Mouse (Mus musculus): ENCODE measurements around the gene Rad51c. TPM values are rescaled to one million over a fixed set of nuclear protein-coding genes. Genes with fewer than 3 reads are reported as not detected.
"Not testable (repeated sequence)": the region's sequence is repeated elsewhere in the genome, so short reads cannot be mapped to it uniquely, and the experiment has no call there.

The Rad51c gene
- polyA plus RNA-seq, 1 experiment = 0.22 TPM

DNA sequence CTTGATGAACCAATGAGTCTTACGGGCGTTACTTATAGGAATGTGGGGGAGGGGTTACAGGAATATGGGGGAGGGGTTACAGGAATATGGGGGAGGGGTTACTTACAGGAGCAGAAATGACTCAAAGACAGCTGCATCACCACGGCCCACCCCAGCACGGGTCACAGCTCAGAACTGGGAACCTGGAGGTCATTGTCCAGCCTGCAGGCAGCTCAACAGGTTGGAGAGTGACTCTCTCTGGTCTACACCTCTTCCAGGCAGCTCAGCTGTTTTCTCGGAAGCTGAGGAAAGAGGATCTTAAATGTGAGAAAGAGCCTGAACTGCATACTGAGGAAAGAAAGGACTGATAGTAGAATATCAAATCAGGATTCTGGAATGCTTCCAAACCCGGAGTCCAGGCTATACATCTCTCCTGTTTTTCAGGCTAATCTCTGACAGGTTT is 17.0 kb upstream of the Rad51c start:
- Histone ChIP-seq H3K4me3 (replicated peaks) (peak overlapping the region; percentile 89), H3K36me3 (replicated peaks; ENCODE audit: low read length) (no peaks in the 10 kb centered on the region), H3K4me1 (peaks cover 37% of the 10 kb centered on the region), H3K9me3 (no peaks in the 10 kb centered on the region), H3K27me3 (replicated peaks) (no peaks in the 10 kb centered on the region)
- TF ChIP-seq FLI1 (IDR thresholded peaks at IDR 0.05; ENCODE audit: low read length) = no peak
- TF ChIP-seq GATA1 (IDR thresholded peaks at IDR 0.05; ENCODE audit: borderline replicate concordance, low read length) = no peak

DNA sequence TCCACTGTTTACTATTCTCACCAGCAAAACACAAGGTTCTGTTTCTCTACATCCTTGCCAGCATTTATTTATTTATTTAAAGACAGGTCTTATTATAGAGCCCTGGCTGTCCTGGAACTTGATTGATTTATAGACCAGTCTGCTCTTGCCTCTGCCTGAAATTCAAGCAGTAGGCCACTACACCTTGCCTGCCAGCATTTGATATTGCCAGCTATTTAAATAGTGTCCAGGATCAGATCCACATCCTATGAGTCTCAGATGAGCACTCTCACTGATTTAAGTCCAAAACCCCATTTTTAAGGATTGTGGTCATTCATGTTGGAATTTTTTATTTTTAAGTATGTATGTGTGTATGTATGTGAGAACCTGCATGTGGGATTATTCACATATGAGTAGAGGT is 16.1 kb upstream of the Rad51c start:
- Histone ChIP-seq H3K9me3 (no peaks in the 10 kb centered on the region), H3K36me3 (replicated peaks; ENCODE audit: low read length) (no peaks in the 10 kb centered on the region), H3K4me1 (peaks cover 35% of the 10 kb centered on the region), H3K27me3 (replicated peaks) (no peaks in the 10 kb centered on the region), H3K4me3 (replicated peaks) (no peak overlapping the region)
- TF ChIP-seq GATA1 (IDR thresholded peaks at IDR 0.05; ENCODE audit: borderline replicate concordance, low read length) (no peak), FLI1 (IDR thresholded peaks at IDR 0.05; ENCODE audit: low read length) (no peak)

DNA sequence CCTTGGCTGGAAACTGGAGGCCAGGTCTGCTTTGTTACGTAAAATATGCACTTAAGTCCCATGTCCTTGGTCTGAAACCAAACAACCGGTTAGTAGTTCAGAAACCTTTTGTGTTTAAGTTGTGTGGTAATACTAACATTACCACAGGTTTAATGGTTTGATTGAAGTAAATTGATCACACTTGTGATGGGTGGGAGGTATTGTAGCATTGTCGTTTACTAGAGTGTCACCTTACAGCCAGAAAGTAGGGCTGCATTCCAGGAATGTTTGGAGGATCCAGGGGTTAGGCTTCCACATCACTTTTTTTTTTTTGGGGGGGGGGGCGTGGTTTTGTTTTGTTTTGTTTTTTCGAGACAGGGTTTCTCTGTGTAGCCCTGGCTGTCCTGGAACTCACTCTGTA is 11.4 kb upstream of the Rad51c start:
- TF ChIP-seq FLI1 (IDR thresholded peaks at IDR 0.05; ENCODE audit: low read length) = no peak
- TF ChIP-seq GATA1 (IDR thresholded peaks at IDR 0.05; ENCODE audit: borderline replicate concordance, low read length) = no peak
- Histone ChIP-seq H3K4me3 (replicated peaks) (no peak overlapping the region), H3K9me3 (no peaks in the 10 kb centered on the region), H3K36me3 (replicated peaks; ENCODE audit: low read length) (no peaks in the 10 kb centered on the region), H3K27me3 (replicated peaks) (no peaks in the 10 kb centered on the region), H3K4me1 (0 out of 2 replicates have a peak, but pooled peaks cover 3% of the 10 kb centered on the region)

DNA sequence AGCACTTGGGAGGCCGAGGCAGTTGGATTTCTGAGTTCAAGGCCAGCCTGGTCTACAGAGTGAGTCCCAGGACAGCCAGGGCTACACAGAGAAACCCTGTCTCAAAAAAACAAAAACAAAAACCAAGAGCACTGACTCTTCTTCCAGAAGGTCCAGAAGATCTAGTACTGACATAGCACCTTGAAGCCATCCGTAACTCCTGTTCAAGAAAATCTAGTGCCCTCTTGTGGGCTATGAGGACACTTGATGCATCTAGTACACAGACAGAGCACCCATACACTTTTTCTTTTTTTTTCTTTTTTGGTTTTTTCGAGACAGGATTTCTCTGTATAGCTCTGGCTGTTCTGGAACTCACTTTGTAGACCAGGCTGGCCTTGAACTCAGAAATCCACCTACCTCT is 8.7 kb upstream of the Rad51c start:
- H3K36me3 ChIP-seq (replicated peaks; ENCODE audit: low read length); H3K4me3 ChIP-seq (replicated peaks); H3K27me3 ChIP-seq (replicated peaks): not testable (repeated sequence)

DNA sequence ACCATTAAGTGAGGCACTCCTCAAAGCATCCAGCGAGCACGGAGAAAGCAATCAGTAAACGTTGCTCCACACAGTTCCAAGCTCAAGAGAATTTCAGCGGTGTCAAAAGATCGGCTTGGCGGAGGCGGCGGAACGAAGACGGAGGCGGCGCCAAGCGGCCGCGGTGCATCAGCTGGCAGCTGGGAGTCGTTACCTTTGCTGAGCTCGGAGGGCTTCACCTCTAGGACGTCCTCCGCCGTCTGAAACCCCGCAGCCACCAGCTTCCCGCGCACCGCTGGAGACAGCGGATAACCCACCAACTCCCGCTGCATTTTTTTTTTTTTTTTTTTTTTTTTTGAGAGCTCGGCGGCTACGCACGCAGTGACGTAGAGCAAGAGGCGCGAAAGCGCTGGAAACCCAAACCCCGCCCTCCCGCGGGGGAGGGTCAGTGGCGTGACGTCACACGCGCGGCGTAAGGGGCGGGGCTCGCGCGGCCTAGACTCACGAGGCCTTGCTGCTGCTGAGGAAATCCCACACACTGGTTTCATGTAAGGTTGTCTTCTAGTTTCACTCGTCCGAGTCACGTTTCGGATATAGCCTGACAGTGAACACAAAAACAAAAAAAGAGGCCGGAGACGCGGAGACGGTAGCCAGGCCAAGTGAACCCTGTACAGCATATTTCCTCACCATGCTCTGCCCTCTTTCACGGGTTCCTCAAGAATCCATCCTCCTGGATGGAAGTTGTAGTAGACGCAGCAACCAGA is 472 bp downstream of the Rad51c start:
- H3K4me3 ChIP-seq (replicated peaks) = peak overlapping the region; percentile 96
- no peak for TF ChIP-seq GATA1 (IDR thresholded peaks at IDR 0.05; ENCODE audit: borderline replicate concordance, low read length)
- TF ChIP-seq FLI1 (IDR thresholded peaks at IDR 0.05; ENCODE audit: low read length) = no peak; the same call in 1 of the 2 replicates
- H3K4me1 ChIP-seq = peaks cover 14% of the 10 kb centered on the region
- no peaks in the 10 kb centered on the region for H3K36me3 ChIP-seq (replicated peaks; ENCODE audit: low read length)
- H3K27me3 ChIP-seq (replicated peaks) = no peaks in the 10 kb centered on the region
- H3K9me3 ChIP-seq = no peaks in the 10 kb centered on the region

More for the DNA sequence above, 8.7 kb upstream of the Rad51c start:
- H3K9me3 ChIP-seq, H3K4me1 ChIP-seq: not testable (repeated sequence)

DNA sequence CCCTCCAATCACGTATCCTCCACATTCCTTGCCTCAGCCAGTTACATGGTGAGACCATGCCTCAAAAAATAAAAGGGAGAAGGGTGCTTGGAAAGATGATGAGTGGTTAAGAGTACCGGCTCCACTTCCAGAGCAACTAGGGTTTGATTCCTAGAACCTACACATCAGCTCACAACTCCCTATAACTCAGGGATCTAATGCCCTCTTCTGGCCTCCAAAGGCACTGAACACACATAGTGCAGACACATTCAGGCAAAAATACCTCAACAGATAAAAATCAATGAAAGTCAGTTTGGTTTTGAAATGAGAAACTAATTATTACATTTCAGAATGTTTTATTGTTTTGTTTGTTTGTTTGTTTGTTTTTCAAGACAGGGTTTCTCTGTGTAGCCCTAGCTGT is 6.4 kb downstream of the Rad51c start:
- Histone ChIP-seq H3K36me3 (replicated peaks; ENCODE audit: low read length) (no peaks in the 10 kb centered on the region), H3K4me1 (peaks cover 8% of the 10 kb centered on the region), H3K4me3 (replicated peaks) (no peak overlapping the region), H3K9me3 (no peaks in the 10 kb centered on the region), H3K27me3 (replicated peaks) (no peaks in the 10 kb centered on the region)
- no peak for TF ChIP-seq FLI1 (IDR thresholded peaks at IDR 0.05; ENCODE audit: low read length)
- TF ChIP-seq GATA1 (IDR thresholded peaks at IDR 0.05; ENCODE audit: borderline replicate concordance, low read length) = no peak

DNA sequence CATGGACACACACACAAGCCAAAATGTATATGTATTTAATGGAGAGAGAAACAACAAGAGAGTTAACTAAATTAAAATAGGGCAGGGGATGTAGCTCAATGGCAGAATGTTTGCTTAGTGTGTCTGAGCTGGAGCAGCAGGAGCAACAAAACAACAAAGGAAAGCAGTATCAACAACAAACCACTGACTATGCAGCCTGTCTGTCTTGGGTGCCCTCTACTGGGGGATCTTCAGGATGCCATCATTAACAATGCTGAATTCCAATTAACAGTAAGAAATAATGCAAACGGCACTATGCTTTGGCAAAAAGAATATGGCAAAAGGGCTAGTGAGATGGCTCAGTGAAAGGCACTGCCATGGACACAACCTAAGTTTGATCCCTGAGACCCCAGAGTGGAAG is 10.9 kb downstream of the Rad51c start:
- TF ChIP-seq FLI1 (IDR thresholded peaks at IDR 0.05; ENCODE audit: low read length) (no peak), GATA1 (IDR thresholded peaks at IDR 0.05; ENCODE audit: borderline replicate concordance, low read length) (no peak)
- Histone ChIP-seq H3K36me3 (replicated peaks; ENCODE audit: low read length) (no peaks in the 10 kb centered on the region), H3K9me3 (no peaks in the 10 kb centered on the region), H3K4me3 (replicated peaks) (no peak overlapping the region), H3K4me1 (peaks cover 8% of the 10 kb centered on the region), H3K27me3 (replicated peaks) (no peaks in the 10 kb centered on the region)

DNA sequence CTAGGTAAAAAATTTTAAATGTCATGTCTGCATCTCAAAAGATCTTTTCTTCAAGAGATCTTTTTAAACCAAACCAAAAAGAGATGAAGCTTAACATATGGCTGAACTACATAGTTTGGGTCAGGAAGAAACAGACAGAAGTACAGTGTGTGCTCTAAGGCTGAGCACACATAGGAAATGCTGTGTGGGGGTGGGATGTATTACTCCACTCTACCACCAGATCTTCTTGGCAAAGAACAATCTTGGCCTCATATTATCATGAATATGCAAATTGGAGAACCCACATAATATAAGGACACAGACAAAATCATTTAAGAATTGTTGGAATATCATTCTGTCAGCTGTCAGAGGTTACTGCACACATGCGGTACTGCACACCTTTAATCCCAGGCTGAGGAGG is 19.1 kb downstream of the Rad51c start:
- H3K9me3 ChIP-seq = no peaks in the 10 kb centered on the region
- no peak overlapping the region for H3K4me3 ChIP-seq (replicated peaks)
- TF ChIP-seq FLI1 (IDR thresholded peaks at IDR 0.05; ENCODE audit: low read length) (no peak), GATA1 (IDR thresholded peaks at IDR 0.05; ENCODE audit: borderline replicate concordance, low read length) (no peak)

DNA sequence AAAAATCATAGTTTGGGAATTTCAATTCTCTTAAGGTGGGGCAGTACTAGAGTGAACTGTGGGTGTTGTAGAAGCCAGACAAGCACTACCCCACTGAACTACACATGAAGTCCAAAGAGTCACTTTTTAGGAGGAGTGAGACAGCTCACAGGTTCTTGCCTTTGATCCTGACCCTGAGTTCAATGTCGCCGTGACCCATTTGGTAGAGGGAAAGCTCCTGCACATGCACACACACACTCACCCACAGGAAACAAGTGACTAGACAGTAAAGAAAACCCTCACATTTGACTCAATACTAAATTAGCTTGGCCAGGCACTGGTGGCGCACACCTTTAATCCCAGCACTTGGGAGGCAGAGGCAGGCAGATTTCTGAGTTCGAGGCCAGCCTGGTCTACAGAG is 20.2 kb downstream of the Rad51c start:
- no peaks in the 10 kb centered on the region for H3K36me3 ChIP-seq (replicated peaks; ENCODE audit: low read length)
- H3K4me1 ChIP-seq = no peaks in the 10 kb centered on the region; the same call in 1 of the 2 replicates
- no peak overlapping the region for H3K4me3 ChIP-seq (replicated peaks)
- H3K27me3 ChIP-seq (replicated peaks) = no peaks in the 10 kb centered on the region
- no peaks in the 10 kb centered on the region for H3K9me3 ChIP-seq
- no peak for TF ChIP-seq FLI1 (IDR thresholded peaks at IDR 0.05; ENCODE audit: low read length)
- TF ChIP-seq GATA1 (IDR thresholded peaks at IDR 0.05; ENCODE audit: borderline replicate concordance, low read length) = no peak

More for the DNA sequence above, 19.1 kb downstream of the Rad51c start:
- H3K36me3 ChIP-seq (replicated peaks; ENCODE audit: low read length) = no peaks in the 10 kb centered on the region
- H3K27me3 ChIP-seq (replicated peaks) = no peaks in the 10 kb centered on the region
- H3K4me1 ChIP-seq = no peaks in the 10 kb centered on the region; the same call in 1 of the 2 replicates

DNA sequence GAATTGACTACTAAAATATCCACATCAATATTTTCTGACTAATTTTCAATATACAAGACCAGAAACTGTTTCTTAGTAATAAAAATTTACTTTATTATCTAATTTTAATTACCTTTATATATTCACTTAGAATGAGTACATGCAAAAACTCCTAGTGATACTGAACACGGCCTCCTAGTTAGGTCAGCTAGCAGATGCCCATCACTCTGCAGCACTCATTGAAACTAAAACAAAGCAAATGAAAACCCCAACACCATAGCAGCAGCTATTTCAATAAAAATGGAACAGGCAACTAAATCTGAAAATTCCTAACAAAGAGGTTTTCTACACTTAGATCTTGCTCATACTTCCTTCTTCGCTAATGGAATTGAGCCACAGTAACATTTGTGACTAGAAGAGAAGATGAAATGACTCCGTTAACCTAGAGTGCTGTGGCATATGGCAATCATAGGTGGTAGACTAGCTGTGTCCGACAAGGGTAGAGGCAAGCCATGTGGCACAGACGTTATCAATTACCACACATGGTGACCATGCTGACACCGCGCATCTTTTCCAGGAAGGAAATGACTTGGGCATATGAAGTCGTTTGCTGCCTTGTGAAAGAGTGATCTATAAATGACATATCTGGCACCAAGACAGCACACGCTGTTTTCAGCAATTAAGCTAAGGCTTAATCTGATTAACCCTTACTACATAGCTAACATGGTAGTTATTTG is 36.7 kb downstream of the Rad51c start:
- Histone ChIP-seq H3K27me3 (replicated peaks) (no peaks in the 10 kb centered on the region), H3K4me1 (peaks cover 13% of the 10 kb centered on the region), H3K4me3 (replicated peaks) (peak overlapping the region; percentile 81), H3K9me3 (peaks cover 4% of the 10 kb centered on the region; the same call in 1 of the 2 replicates), H3K36me3 (replicated peaks; ENCODE audit: low read length) (no peaks in the 10 kb centered on the region)
- TF ChIP-seq FLI1 (IDR thresholded peaks at IDR 0.05; ENCODE audit: low read length) (no peak), GATA1 (IDR thresholded peaks at IDR 0.05; ENCODE audit: borderline replicate concordance, low read length) (no peak; the same call in 2 of the 3 replicates)

Data from megakaryocyte, embryonic 14.5 days (primary cell).